Mouse (Mus musculus) midbrain, embryonic 15.5 days (tissue): ENCODE results near the gene B430218F22Rik. TPM values are rescaled to one million over a fixed set of nuclear protein-coding genes. Genes with fewer than 3 reads are reported as not detected.
A peak's percentile ranks its signal among the peaks of the same experiment; 100 is the strongest.
"Not testable (repeated sequence)": the region's sequence is repeated elsewhere in the genome, so short reads cannot be mapped to it uniquely, and the experiment has no call there.

ENCODE experiments used
- ATAC-seq: fragments of 200-750 bp; cut with Nextera tagmentation; replicated peaks from 2 replicates; pipeline ENCODE4 v1.8.0; 2017; ENCODE audit warnings: moderate TSS enrichment
- H3K27ac ChIP-seq: fragments of 300-500 bp; sonication (generic); 2 replicates; pipeline ENCODE4 v1.5.1; 2015; ENCODE audit warnings: mild to moderate bottlenecking, inconsistent platforms
- H3K27me3 ChIP-seq: fragments of 300-500 bp; sonication (generic); replicated peaks from 2 replicates; pipeline ENCODE4 v1.6.1; 2015; ENCODE audit warnings: inconsistent platforms
- H3K36me3 ChIP-seq: fragments of 300-500 bp; sonication (generic); replicated peaks from 2 replicates; pipeline ENCODE4 v1.6.1; 2015; ENCODE audit warnings: inconsistent platforms
- H3K4me1 ChIP-seq: fragments of 300-500 bp; sonication (generic); 2 replicates; pipeline ENCODE4 v1.6.1; 2015; ENCODE audit warnings: inconsistent platforms
- H3K4me2 ChIP-seq: fragments of 300-500 bp; sonication (generic); 2 replicates; pipeline ENCODE4 v1.6.1; 2015; ENCODE audit warnings: inconsistent platforms, mild to moderate bottlenecking, moderate library complexity
- H3K4me3 ChIP-seq: fragments of 300-500 bp; sonication (generic); 2 replicates; pipeline ENCODE4 v1.5.1; 2015; ENCODE audit warnings: mild to moderate bottlenecking, inconsistent platforms
- H3K9ac ChIP-seq: fragments of 300-500 bp; sonication (generic); 2 replicates; pipeline ENCODE4 v1.6.1; 2015; ENCODE audit warnings: mild to moderate bottlenecking, inconsistent platforms
- H3K9me3 ChIP-seq: fragments of 300-500 bp; sonication (generic); 2 replicates; pipeline ENCODE4 v1.6.1; 2016; ENCODE audit warnings: inconsistent platforms
- WGBS: fragments of 180-500 bp; shearing (Covaris S2); methylation state at CpG from one replicate; pipeline ENCODE4 v1.1.7; 2015; ENCODE audit warnings: mixed read lengths; 5-methylcytosine and 5-hydroxymethylcytosine counted together
- polyA plus RNA-seq: library from polyadenylated mRNA; unstranded; fragments of >200 nt; fragmentation: Nextera tagmentation; extraction: Ambion mirVana; gene quantifications from 2 replicates; pipeline ENCODE4 v1.2.1, GENCODE M21; 2015

The B430218F22Rik gene
- polyA plus RNA-seq, result 0.97 and 1.6 TPM in 2 replicates

GRCm38 (mm10) chr13:118386511-118387447 lies at the start of gene B430218F22Rik, which contains the start of gene Mrps30:
Gene B430218F22Rik (plus strand): TSS chr13:118386630.
Gene Mrps30 (minus strand): TSS chr13:118387252.
- Histone ChIP-seq H3K27me3 (no peaks in the 10 kb centered on the region), H3K9me3 (no peaks in the 10 kb centered on the region), H3K4me2 (peak within 1 kb of the TSS; percentile 70), H3K9ac (peak within 1 kb of the TSS; percentile 80), H3K4me1 (peaks cover 10% of the 10 kb centered on the region), H3K27ac (peak within 1 kb of the TSS; percentile 85), H3K4me3 (peak within 1 kb of the TSS; percentile 95), H3K36me3 (peaks cover 8% of the 10 kb centered on the region)
- under 1% methylated on average over 93 of the region's 93 CpGs for whole genome bisulfite sequencing
- ATAC-seq, result peak; percentile 99

- WGBS, result 27% methylated on average over 10 of the region's 10 CpGs
- H3K9me3 ChIP-seq, result no peaks in the 10 kb centered on the region
- no peak overlapping the region for H3K4me3 ChIP-seq
- H3K4me1 ChIP-seq, result no peaks in the 10 kb centered on the region
- no peaks in the 10 kb centered on the region for H3K36me3 ChIP-seq
- H3K4me2 ChIP-seq, result no peak overlapping the region
- H3K27me3 ChIP-seq, result no peaks in the 10 kb centered on the region
- ATAC-seq, result 0 out of 2 replicates have a peak, but pooled peaks have one; percentile 54
- H3K9ac ChIP-seq, result no peak overlapping the region
- no peak overlapping the region for H3K27ac ChIP-seq
Measured at GRCm38 (mm10) chr13:118350257-118350656, 36.2 kb upstream of the B430218F22Rik start.

- Histone ChIP-seq H3K4me2 (no peak overlapping the region), H3K4me1 (no peaks in the 10 kb centered on the region), H3K27ac (no peak overlapping the region), H3K27me3 (no peaks in the 10 kb centered on the region), H3K4me3 (no peak overlapping the region), H3K9me3 (no peaks in the 10 kb centered on the region), H3K36me3 (no peaks in the 10 kb centered on the region), H3K9ac (no peak overlapping the region)
- ATAC-seq, result 0 out of 2 replicates have a peak, but pooled peaks have one; percentile 37
- WGBS, result 93% methylated on average over 10 of the region's 10 CpGs
Measured at GRCm38 (mm10) chr13:118350870-118351269, 35.6 kb upstream of the B430218F22Rik start.

GRCm38 (mm10) chr13:118363342-118363741 lies 23.1 kb upstream of the B430218F22Rik start:
- no peak overlapping the region for H3K27ac ChIP-seq
- no peaks in the 10 kb centered on the region for H3K36me3 ChIP-seq
- H3K9me3 ChIP-seq, result no peaks in the 10 kb centered on the region
- WGBS, result 89% methylated on average over 6 of the region's 6 CpGs
- no peaks in the 10 kb centered on the region for H3K27me3 ChIP-seq
- H3K4me2 ChIP-seq, result no peak overlapping the region
- no peak overlapping the region for H3K4me3 ChIP-seq
- no peak overlapping the region for H3K9ac ChIP-seq
- H3K4me1 ChIP-seq, result no peaks in the 10 kb centered on the region
- ATAC-seq, result no peak

- Histone ChIP-seq H3K9me3 (no peaks in the 10 kb centered on the region), H3K4me1 (no peaks in the 10 kb centered on the region), H3K9ac (no peak overlapping the region), H3K4me2 (no peak overlapping the region), H3K27me3 (no peaks in the 10 kb centered on the region), H3K36me3 (no peaks in the 10 kb centered on the region), H3K27ac (no peak overlapping the region), H3K4me3 (no peak overlapping the region)
- 76% methylated on average over 1 of the region's 1 CpGs for WGBS
- ATAC-seq, result no peak
Measured at GRCm38 (mm10) chr13:118365774-118366173, 20.7 kb upstream of the B430218F22Rik start.

- Histone ChIP-seq H3K9ac (no peak overlapping the region), H3K36me3 (0 out of 2 replicates have a peak, but pooled peaks cover 3% of the 10 kb centered on the region), H3K4me3 (no peak overlapping the region), H3K27me3 (no peaks in the 10 kb centered on the region), H3K4me2 (no peak overlapping the region), H3K9me3 (no peaks in the 10 kb centered on the region), H3K4me1 (no peaks in the 10 kb centered on the region), H3K27ac (no peak overlapping the region)
- ATAC-seq, result no peak
- WGBS, result 96% methylated on average over 4 of the region's 4 CpGs
Measured at GRCm38 (mm10) chr13:118372871-118373270, 13.6 kb upstream of the B430218F22Rik start.

- peaks cover 26% of the 10 kb centered on the region for H3K36me3 ChIP-seq
- ATAC-seq, result peak; percentile 49; the same call in 1 of the 2 replicates
- H3K9me3 ChIP-seq, result no peaks in the 10 kb centered on the region
- H3K4me3 ChIP-seq, result no peak overlapping the region
- no peak overlapping the region for H3K9ac ChIP-seq
- no peak overlapping the region for H3K27ac ChIP-seq
- H3K4me2 ChIP-seq, result no peak overlapping the region
- 71% methylated on average over 1 of the region's 1 CpGs for WGBS
- no peaks in the 10 kb centered on the region for H3K27me3 ChIP-seq
- no peaks in the 10 kb centered on the region for H3K4me1 ChIP-seq
Measured at GRCm38 (mm10) chr13:118379155-118379554, 7.3 kb upstream of the B430218F22Rik start.

GRCm38 (mm10) chr13:118380381-118380780 lies 6.0 kb upstream of the B430218F22Rik start:
- H3K9me3 ChIP-seq, result no peaks in the 10 kb centered on the region

GRCm38 (mm10) chr13:118387448-118387801 lies 995 bp downstream of the B430218F22Rik start:
- Histone ChIP-seq H3K4me2 (peak overlapping the region; percentile 49), H3K4me3 (peak overlapping the region; percentile 95)
- not testable (repeated sequence) for H3K27ac ChIP-seq, H3K27me3 ChIP-seq, H3K36me3 ChIP-seq, H3K9ac ChIP-seq, H3K9me3 ChIP-seq, H3K4me1 ChIP-seq
- WGBS, result 8% methylated on average over 10 of the region's 10 CpGs
- ATAC-seq, result peak; percentile 69

More at GRCm38 (mm10) chr13:118380381-118380780, 6.0 kb upstream of the B430218F22Rik start:
- ATAC-seq, result no peak
- H3K27ac ChIP-seq, result no peak overlapping the region
- peaks cover under 1% of the 10 kb centered on the region for H3K4me1 ChIP-seq
- no peak overlapping the region for H3K9ac ChIP-seq
- H3K36me3 ChIP-seq, result peaks cover 26% of the 10 kb centered on the region
- H3K4me3 ChIP-seq, result no peak overlapping the region
- WGBS, result 83% methylated on average over 10 of the region's 10 CpGs
- no peak overlapping the region for H3K4me2 ChIP-seq
- H3K27me3 ChIP-seq, result no peaks in the 10 kb centered on the region

GRCm38 (mm10) chr13:118395803-118396202 lies 9.4 kb downstream of the B430218F22Rik start:
- H3K27ac ChIP-seq, result no peak overlapping the region
- WGBS, result 94% methylated on average over 3 of the region's 3 CpGs

GRCm38 (mm10) chr13:118400340-118400739 lies 13.9 kb downstream of the B430218F22Rik start:
- no peak overlapping the region for H3K9ac ChIP-seq
- H3K27ac ChIP-seq, result no peak overlapping the region
- no peak overlapping the region for H3K4me3 ChIP-seq
- H3K27me3 ChIP-seq, result no peaks in the 10 kb centered on the region
- no peaks in the 10 kb centered on the region for H3K9me3 ChIP-seq
- H3K4me1 ChIP-seq, result no peaks in the 10 kb centered on the region
- ATAC-seq, result no peak
- H3K36me3 ChIP-seq, result no peaks in the 10 kb centered on the region
- 80% methylated on average over 6 of the region's 6 CpGs for WGBS
- no peak overlapping the region for H3K4me2 ChIP-seq

More at GRCm38 (mm10) chr13:118395803-118396202, 9.4 kb downstream of the B430218F22Rik start:
- Histone ChIP-seq H3K36me3 (no peaks in the 10 kb centered on the region), H3K27me3 (no peaks in the 10 kb centered on the region), H3K9me3 (no peaks in the 10 kb centered on the region), H3K4me1 (no peaks in the 10 kb centered on the region), H3K9ac (no peak overlapping the region), H3K4me3 (no peak overlapping the region), H3K4me2 (no peak overlapping the region)
- ATAC-seq, result no peak

GRCm38 (mm10) chr13:118403544-118403943 lies 17.1 kb downstream of the B430218F22Rik start:
- Histone ChIP-seq H3K4me2 (no peak overlapping the region), H3K36me3 (no peaks in the 10 kb centered on the region)
- peak; percentile 77 for ATAC-seq

More at GRCm38 (mm10) chr13:118403544-118403943, 17.1 kb downstream of the B430218F22Rik start:
- Histone ChIP-seq H3K4me1 (no peaks in the 10 kb centered on the region), H3K9ac (no peak overlapping the region), H3K27me3 (no peaks in the 10 kb centered on the region), H3K9me3 (no peaks in the 10 kb centered on the region), H3K4me3 (no peak overlapping the region), H3K27ac (no peak overlapping the region)
